ENCODE assay signal across 8 mouse cellular contexts in the genomic region with DNA sequence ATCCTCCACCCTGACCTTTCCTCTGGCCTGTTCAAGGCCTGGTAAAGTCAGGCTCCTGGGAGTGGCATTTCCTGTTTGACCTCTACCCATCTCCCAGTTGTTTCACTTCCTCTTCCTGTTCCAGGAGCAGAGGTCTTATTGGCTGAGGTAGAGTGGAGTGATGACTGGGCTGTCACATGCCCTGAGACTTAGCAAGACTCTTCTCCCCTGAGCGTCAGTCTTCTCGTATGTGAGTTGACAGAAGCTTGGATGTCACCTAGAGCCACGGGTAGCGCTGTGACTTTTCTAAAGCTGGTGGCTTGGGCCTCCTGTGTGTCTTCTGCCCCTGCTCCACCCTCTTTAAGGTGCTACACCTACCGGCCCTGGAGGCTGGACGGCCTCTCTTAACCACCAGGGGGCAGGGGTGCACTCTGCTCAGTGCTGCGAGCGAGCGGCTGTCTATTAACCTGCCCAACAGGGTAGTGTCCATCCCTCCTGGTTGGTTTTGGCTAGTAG. TPM values are rescaled to one million over a fixed set of nuclear protein-coding genes. Genes with fewer than 3 reads are reported as not detected.
DNase-seq lines count a peak whose midpoint lies in the region; ATAC-seq lines count a peak whose summit lies in the region.

No protein-coding gene starts in this region.

- no peak overlapping the region for H3K4me2 ChIP-seq in kidney, embryonic 14.5 days (replicated peaks; ENCODE audit: low read depth, low read length)
- peak overlapping the region; percentile 36 for H3K4me2 ChIP-seq in liver, embryonic 15.5 days

- ATAC-seq in kidney, embryonic 14.5 days (ENCODE audit: low FRiP score, low TSS enrichment), result peak; percentile 40; the same call in 1 of the 2 replicates
- peak; percentile 49 for ATAC-seq in liver, embryonic 15.5 days (ENCODE audit: insufficient read depth)
- ATAC-seq in neutrophil, adult 5-6 weeks (ENCODE audit: extremely low read depth, insufficient number of reproducible peaks, low FRiP score, poor library complexity, severe bottlenecking), result peak; percentile 77

- no peak overlapping the region for H3K27ac ChIP-seq in kidney, embryonic 14.5 days (ENCODE audit: low read depth, low read length)
- peak overlapping the region; percentile 62 for H3K27ac ChIP-seq in liver, embryonic 15.5 days (replicated peaks)

- H3K27me3 ChIP-seq in kidney, embryonic 14.5 days (ENCODE audit: control insufficient read depth, insufficient read depth, low read length), result no peaks in the 10 kb centered on the region
- 0 out of 2 replicates have a peak, but pooled peaks cover 7% of the 10 kb centered on the region for H3K27me3 ChIP-seq in liver, embryonic 15.5 days

- H3K4me1 ChIP-seq in kidney, embryonic 14.5 days (ENCODE audit: control insufficient read depth, insufficient read depth, low read length), result peaks cover 18% of the 10 kb centered on the region
- H3K4me1 ChIP-seq in liver, embryonic 15.5 days (replicated peaks), result peaks cover 56% of the 10 kb centered on the region

- 23% methylated on average over 9 of the region's 9 CpGs for WGBS in kidney, embryonic 14.5 days
- 11% methylated on average over 9 of the region's 9 CpGs for WGBS in liver, embryonic 15.5 days (ENCODE audit: insufficient replicate concordance)

- DNase-seq in 416B (ENCODE audit: low read depth) (peak; percentile 92), MN1 (ENCODE audit: low spot score) (peak; percentile 76)
- DNase-seq in cerebellum, postnatal 10 days, result peak; percentile 91 to 94
- peak; percentile 66 to 76 for DNase-seq in gastrocnemius, postnatal 4 days (ENCODE audit: low spot score in 2 of 2)
- peak; percentile 56 for DNase-seq in thymus, postnatal 0 days (ENCODE audit: low spot score)

- H3K4me3 ChIP-seq in kidney, embryonic 14.5 days (ENCODE audit: low read length), result no peak overlapping the region
- H3K4me3 ChIP-seq in liver, embryonic 15.5 days (replicated peaks), result no peak overlapping the region

- no peaks in the 10 kb centered on the region for H3K9me3 ChIP-seq in kidney, embryonic 14.5 days (ENCODE audit: control insufficient read depth, low read length)
- H3K9me3 ChIP-seq in liver, embryonic 15.5 days (replicated peaks), result no peaks in the 10 kb centered on the region

- H3K36me3 ChIP-seq in kidney, embryonic 14.5 days (ENCODE audit: control insufficient read depth, insufficient read depth, low read length), result peaks cover 21% of the 10 kb centered on the region; the same call in 1 of the 2 replicates
- H3K36me3 ChIP-seq in liver, embryonic 15.5 days (replicated peaks), result peaks cover 20% of the 10 kb centered on the region

- no peak overlapping the region for H3K9ac ChIP-seq in kidney, embryonic 14.5 days (ENCODE audit: low read depth, low read length)
- H3K9ac ChIP-seq in liver, embryonic 15.5 days, result no peak overlapping the region

RNA-seq across cellular contexts. Expression of a gene that starts 6.8 kb away (rescaled TPM):
- 100 to 1,000 TPM; 192 to 239 TPM for total RNA-seq in gastrocnemius, postnatal 4 days (2021)
- polyA plus RNA-seq in kidney, embryonic 14.5 days (2014; fragmentation: Nextera tagmentation; extraction: Ambion mirVana), result 86.2 and 126 TPM in 2 replicates
- polyA plus RNA-seq in liver, embryonic 15.5 days (2015; fragmentation: Nextera tagmentation; extraction: Ambion mirVana), result 61.0 and 66.8 TPM in 2 replicates
- total RNA-seq in neutrophil, adult 5-6 weeks (2017), result 520 and 539 TPM in 2 replicates
- 191 and 202 TPM in 2 replicates for polyA plus RNA-seq in thymus, postnatal 0 days (2015; fragmentation: Nextera tagmentation; extraction: Ambion mirVana)

RNA-seq across cellular contexts. Expression of a gene that starts 7.7 kb away (rescaled TPM):
- total RNA-seq in gastrocnemius, postnatal 4 days (2021), result 10 to 100 TPM; 42.5 to 43.7 TPM
- 63.6 and 67.6 TPM in 2 replicates for polyA plus RNA-seq in kidney, embryonic 14.5 days (2014; fragmentation: Nextera tagmentation; extraction: Ambion mirVana)
- 18.8 and 19.2 TPM in 2 replicates for polyA plus RNA-seq in liver, embryonic 15.5 days (2015; fragmentation: Nextera tagmentation; extraction: Ambion mirVana)
- 18.3 and 22.9 TPM in 2 replicates for total RNA-seq in neutrophil, adult 5-6 weeks (2017)
- polyA plus RNA-seq in thymus, postnatal 0 days (2015; fragmentation: Nextera tagmentation; extraction: Ambion mirVana), result 39.7 and 41.2 TPM in 2 replicates

RNA-seq across cellular contexts. Expression of a gene that starts 52.0 kb away (rescaled TPM):
- total RNA-seq in gastrocnemius, postnatal 4 days (2021), result 10 to 100 TPM; 33.3 to 38.3 TPM
- 17.0 and 25.0 TPM in 2 replicates for polyA plus RNA-seq in kidney, embryonic 14.5 days (2014; fragmentation: Nextera tagmentation; extraction: Ambion mirVana)
- 14.2 and 15.1 TPM in 2 replicates for polyA plus RNA-seq in liver, embryonic 15.5 days (2015; fragmentation: Nextera tagmentation; extraction: Ambion mirVana)
- total RNA-seq in neutrophil, adult 5-6 weeks (2017), result 87.3 and 99.3 TPM in 2 replicates
- 167 and 169 TPM in 2 replicates for polyA plus RNA-seq in thymus, postnatal 0 days (2015; fragmentation: Nextera tagmentation; extraction: Ambion mirVana)
